Mouse (Mus musculus) liver (tissue): Measurements from ENCODE around the gene Hypk.

Source experiments
- DNase-seq: peaks from one replicate; pipeline ENCODE4 v3.0.0-alpha.2; 2020; ENCODE audit warnings: mixed read lengths

The Hypk gene

DNA sequence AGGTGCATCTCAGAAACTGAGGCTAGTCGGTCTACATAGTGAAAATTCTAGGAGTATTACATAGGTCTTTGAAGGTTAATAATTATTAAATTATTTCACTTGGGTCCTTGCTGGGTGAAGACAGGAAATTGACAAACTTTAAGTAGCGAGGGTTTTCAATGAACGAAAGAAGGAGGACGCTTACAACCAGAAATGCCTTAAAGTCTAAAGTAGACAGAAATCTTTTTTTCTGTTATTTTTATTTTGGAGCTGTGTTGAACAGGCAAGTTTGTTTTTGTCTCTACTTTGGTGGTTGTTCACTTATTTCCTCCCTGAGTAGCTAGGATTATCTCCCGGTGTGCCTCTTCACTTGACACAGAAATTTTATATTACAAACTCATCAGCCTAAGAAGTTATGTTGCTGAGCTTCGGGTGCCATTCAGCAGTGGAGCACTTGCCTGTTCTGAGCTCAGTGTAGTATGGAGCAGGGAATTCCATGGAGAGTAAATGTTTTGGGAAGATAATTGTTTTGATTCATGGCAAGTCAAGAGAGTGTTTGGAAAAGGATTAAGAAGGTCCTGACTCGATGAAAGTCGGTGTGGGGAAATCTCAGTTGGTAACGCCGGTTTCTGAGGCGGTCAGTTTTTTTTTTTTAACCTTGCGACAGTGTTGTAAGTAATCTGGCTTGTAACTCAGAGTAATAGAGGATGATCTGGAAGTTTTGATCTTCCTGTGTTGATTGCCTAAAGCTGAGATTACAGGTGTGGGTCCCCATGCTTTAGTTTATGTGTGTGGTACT lies 54.3 kb downstream of the Hypk start:
- DNase-seq: no peak

DNA sequence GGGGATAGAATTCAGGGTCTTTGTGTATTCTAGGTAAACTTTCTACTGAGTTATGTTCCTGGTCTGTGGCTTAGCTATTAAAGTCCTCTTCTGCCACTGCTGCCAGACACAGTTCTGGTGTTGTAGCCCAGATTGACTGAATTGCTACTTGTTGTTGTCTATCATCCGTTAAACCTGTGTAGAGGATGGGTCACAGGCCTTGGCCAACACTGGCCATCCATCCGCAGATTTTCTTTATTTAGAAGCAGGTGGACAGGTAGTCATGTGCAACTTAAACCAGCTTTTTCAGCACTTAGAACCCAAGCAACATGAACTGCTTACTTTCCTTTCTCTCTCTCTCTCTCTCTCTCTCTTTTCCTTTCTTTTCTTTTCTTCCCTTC lies 54.9 kb downstream of the Hypk start:
- no peak for DNase-seq
